Mouse (Mus musculus) thymus, adult 2 months (tissue): ENCODE measurements around the gene Atxn7l3b. TPM values are rescaled to one million over a fixed set of nuclear protein-coding genes. Genes with fewer than 3 reads are reported as not detected.

Source experiments
- DNase-seq: peaks from one replicate; pipeline ENCODE4 v3.0.0; 2021
- H3K27ac ChIP-seq: fragments of 200-500 bp; 2 replicates; pipeline ENCODE4 v1.5.1; 2012; ENCODE audit warnings: low read length, control low read depth; ENCODE audit not compliant: control insufficient read depth, insufficient read depth
- H3K27me3 ChIP-seq: fragments of 200-500 bp; 2 replicates; pipeline ENCODE4 v1.6.1; 2012; ENCODE audit warnings: mild to moderate bottlenecking, low read length, moderate library complexity, mixed read lengths; ENCODE audit not compliant: control insufficient read depth, insufficient read depth
- H3K36me3 ChIP-seq: fragments of 200-500 bp; 2 replicates; pipeline ENCODE4 v1.6.1; 2012; ENCODE audit warnings: mild to moderate bottlenecking, low read length, moderate library complexity; ENCODE audit not compliant: control insufficient read depth, insufficient read depth
- H3K4me1 ChIP-seq: fragments of 200-500 bp; replicated peaks from 2 replicates; pipeline ENCODE4 v1.6.1; 2012; ENCODE audit warnings: low read length; ENCODE audit not compliant: control insufficient read depth, insufficient read depth
- H3K4me3 ChIP-seq: fragments of 200-500 bp; 2 replicates; pipeline ENCODE4 v1.5.1; 2012; ENCODE audit warnings: mild to moderate bottlenecking, low read length, control low read depth, moderate library complexity; ENCODE audit not compliant: control insufficient read depth, insufficient read depth
- CTCF ChIP-seq: fragments of 200-500 bp; IDR thresholded peaks from 2 replicates; pipeline ENCODE4 v1.5.1; 2012; ENCODE audit warnings: mild to moderate bottlenecking, control low read depth, low read length, moderate library complexity, borderline replicate concordance; ENCODE audit not compliant: control insufficient read depth, poor library complexity, insufficient read depth; ENCODE audit errors: extremely low read depth
- POLR2A ChIP-seq: fragments of 200-500 bp; IDR thresholded peaks from 2 replicates; pipeline ENCODE4 v1.6.1; 2012; ENCODE audit warnings: mild to moderate bottlenecking, low read length, control low read depth, moderate library complexity; ENCODE audit not compliant: control insufficient read depth, poor library complexity, insufficient read depth; ENCODE audit errors: extremely low read depth
- WGBS: fragments of 180-500 bp; shearing (Covaris S2); methylation state at CpG from one replicate; pipeline ENCODE4 v1.1.7; 2018; 5-methylcytosine and 5-hydroxymethylcytosine counted together
- polyA plus RNA-seq: library from polyadenylated mRNA; depleted of rRNA; stranded (reverse); fragments of >200 nt; gene quantifications from 2 replicates; pipeline ENCODE4 v1.2.3, GENCODE M21; 2012

The Atxn7l3b gene
- polyA plus RNA-seq, 1 experiment, result 31.8 TPM

DNA sequence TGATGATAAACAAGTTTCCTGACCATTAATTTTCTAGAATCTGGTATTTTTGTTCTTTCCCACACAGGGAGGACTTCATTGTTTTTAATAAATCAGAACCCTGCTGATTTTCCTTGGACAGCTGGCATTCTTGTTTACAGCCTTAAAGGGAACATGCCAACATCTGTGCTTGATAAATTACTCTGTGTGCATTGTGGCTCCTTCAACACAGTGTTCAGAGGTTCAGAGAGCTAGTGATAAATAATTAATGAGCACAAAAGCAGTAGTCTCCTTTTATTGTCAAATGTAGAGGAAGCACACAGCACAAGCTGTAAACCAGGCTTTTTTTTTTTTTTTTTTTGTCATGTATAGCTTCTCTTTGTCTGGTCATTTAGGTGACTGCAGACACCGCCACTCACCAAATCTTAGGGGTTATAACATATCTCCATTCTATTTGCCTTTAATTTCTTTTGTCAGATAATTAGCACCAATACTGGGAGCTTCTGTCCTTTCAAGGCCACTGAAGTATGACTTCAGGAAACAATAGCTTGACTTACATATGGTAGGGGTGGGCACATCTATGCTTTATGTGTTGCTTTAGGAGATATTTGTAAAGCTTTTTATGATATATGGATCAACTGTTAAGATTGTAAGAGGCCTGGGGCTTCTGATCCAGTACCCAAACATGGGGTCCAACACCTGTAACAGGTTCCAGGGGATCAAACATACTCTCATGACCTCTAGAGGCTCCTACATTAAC, 52.0 kb downstream of the Atxn7l3b start:
- Histone ChIP-seq H3K4me3 (no peak overlapping the region), H3K36me3 (no peaks in the 10 kb centered on the region), H3K4me1 (no peaks in the 10 kb centered on the region), H3K27ac (no peak overlapping the region), H3K27me3 (no peaks in the 10 kb centered on the region)
- TF ChIP-seq POLR2A, result no peak
- TF ChIP-seq CTCF, result no peak
- 97% methylated on average over 1 of the region's 1 CpGs for WGBS
- DNase-seq, result no peak
